Mouse (Mus musculus): ENCODE measurements around the gene Rps2.

Rps2 gene

DNA sequence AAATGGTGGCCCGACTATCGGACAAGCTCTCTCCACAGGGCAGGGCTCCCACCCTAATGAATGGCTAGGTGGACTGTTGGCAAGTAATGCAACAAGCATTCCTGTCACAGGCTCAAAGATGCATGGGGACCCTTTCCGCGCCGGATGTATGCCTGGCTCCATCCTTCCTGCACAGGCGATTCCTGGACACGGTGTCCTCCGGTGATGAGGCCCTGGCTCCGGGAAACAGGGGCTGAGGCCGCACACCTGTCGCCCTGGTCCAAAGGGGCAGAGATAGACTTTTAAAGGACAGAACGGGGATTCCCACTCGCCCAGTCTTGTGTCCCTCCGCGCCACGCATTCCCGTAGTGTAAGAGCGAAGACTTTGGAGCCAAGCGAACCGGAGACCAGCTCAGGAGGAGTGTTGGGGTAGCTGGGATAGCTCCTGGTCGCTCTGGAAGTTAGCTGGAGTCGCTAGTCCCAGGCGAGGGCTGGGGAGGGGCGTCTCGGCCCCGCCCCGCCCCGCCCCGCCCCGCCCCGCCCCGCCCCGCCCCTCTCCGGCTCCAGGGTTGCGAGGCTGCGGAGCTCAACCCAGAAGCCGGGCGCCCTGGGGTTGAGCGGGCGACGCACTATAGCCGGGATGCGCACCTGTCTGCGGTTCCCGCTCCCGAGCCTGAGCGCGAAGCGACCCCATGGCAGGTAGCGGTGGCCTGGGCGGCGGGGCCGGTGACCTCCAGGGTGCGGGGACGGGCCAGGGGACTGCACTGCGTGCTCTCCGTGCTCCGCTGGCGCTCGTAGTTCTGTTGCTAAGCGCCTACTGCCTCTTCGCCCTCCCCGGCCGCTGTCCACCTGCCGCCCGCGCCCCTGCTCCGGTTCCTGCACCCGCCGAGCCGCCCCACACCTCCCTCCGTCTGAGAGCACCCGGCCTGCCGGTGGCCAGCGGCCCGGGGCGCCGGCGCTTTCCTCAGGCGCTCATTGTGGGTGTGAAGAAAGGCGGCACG lies 34.8 kb downstream of the Rps2 start, which contains the start of gene Hs3st6:
Hs3st6 (plus strand) TSS at position 574 of the 980 bp plus-strand sequence.
- Histone ChIP-seq H3K27me3 (ENCODE audit: control insufficient read depth, insufficient read depth, low read length, poor library complexity, severe bottlenecking) (no peaks in the 10 kb centered on the region; the same call in 1 of the 2 replicates), H3K36me3 (ENCODE audit: control insufficient read depth, insufficient read depth, low read length, poor library complexity, severe bottlenecking) (no peaks in the 10 kb centered on the region)
- peak; percentile 31 for DNase-seq (ENCODE audit: low read depth, low spot score)

- DNase-seq (ENCODE audit: low read depth, low spot score): no peak
- Histone ChIP-seq H3K27me3 (ENCODE audit: control insufficient read depth, insufficient read depth, low read length, poor library complexity, severe bottlenecking) (no peaks in the 10 kb centered on the region; the same call in 1 of the 2 replicates), H3K36me3 (ENCODE audit: control insufficient read depth, insufficient read depth, low read length, poor library complexity, severe bottlenecking) (no peaks in the 10 kb centered on the region)
These were observed 39.5 kb downstream of the Rps2 start for GRCm38 (mm10) chr17:24757394-24757793.

GRCm38 (mm10) chr17:24761121-24761520 lies 43.2 kb downstream of the Rps2 start:
- Histone ChIP-seq H3K36me3 (ENCODE audit: control insufficient read depth, insufficient read depth, low read length, poor library complexity, severe bottlenecking) (no peaks in the 10 kb centered on the region), H3K27me3 (ENCODE audit: control insufficient read depth, insufficient read depth, low read length, poor library complexity, severe bottlenecking) (no peaks in the 10 kb centered on the region)
- DNase-seq (ENCODE audit: low read depth, low spot score): no peak

DNA sequence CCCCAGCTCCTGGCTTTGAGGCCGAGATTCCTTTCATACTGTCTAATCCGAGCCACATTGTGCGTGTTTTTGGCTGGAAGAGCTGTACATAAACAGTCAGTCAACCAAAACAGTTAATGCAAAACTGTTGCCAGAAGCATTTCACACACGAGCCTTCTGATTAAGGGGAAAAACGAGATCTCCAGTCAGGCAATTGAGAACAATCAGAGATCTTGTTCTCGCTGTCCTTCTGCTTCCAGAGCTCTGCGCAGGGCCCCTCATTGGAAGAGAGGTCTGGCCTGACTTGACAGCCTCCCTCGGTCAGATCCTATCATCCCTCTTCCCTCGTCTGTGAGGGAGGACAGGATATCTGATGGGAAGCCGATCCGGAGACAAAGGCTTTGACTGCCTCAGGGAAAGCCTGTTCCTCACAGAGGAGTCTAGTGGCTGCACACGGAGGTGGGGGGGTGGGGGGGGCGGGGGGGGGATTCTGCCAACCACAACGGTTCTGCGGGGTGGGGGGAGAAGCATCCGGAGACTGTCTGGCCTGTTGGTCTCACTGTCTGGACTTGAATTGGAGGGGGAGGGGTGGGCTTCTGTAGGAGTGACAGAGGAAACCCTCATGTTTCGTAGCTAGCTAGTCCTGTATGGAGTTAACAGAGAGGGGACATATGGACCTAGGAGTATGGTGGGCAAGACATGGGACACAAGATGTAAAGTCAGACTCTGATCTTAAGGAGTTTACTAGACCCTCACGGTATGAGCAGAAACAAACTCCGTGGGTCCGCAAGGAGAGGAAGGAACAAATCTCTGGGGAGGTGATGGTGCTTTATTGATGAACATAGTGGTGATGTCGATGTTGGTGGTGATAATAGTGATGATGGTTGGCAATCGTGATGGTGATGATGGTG lies 47.3 kb downstream of the Rps2 start:
- DNase-seq (ENCODE audit: low read depth, low spot score): no peak

GRCm38 (mm10) chr17:24766266-24766875 lies 48.5 kb downstream of the Rps2 start:
- no peaks in the 10 kb centered on the region for H3K36me3 ChIP-seq (ENCODE audit: control insufficient read depth, insufficient read depth, low read length, poor library complexity, severe bottlenecking)
- no peak for DNase-seq (ENCODE audit: low read depth, low spot score)
- no peaks in the 10 kb centered on the region for H3K27me3 ChIP-seq (ENCODE audit: control insufficient read depth, insufficient read depth, low read length, poor library complexity, severe bottlenecking)

More for the DNA sequence above, 47.3 kb downstream of the Rps2 start:
- no peaks in the 10 kb centered on the region for H3K27me3 ChIP-seq (ENCODE audit: control insufficient read depth, insufficient read depth, low read length, poor library complexity, severe bottlenecking)
- no peaks in the 10 kb centered on the region for H3K36me3 ChIP-seq (ENCODE audit: control insufficient read depth, insufficient read depth, low read length, poor library complexity, severe bottlenecking)

DNA sequence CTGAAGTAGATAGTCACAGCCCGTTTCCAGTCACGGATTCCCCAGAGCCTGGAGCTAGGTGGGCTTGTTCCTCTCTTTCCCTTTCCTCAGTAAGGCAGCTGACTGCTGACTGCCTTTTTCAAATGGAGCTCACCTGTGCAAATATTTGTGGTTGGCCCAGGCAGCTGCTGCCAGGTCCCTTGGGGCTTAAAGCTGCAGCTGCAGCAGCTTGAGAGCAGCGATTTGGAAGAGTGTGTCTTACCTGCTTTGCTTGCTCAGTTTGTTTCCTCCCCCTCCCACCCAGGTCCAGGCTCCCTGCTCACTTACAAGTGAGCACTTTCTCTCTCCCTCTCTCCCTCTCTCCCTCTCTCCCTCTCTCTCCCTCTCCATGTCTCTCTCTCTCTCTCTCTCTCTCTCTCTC lies 51.2 kb downstream of the Rps2 start:
- peak; percentile 37 for DNase-seq (ENCODE audit: low read depth, low spot score)

More for the DNA sequence above, 51.2 kb downstream of the Rps2 start:
- Histone ChIP-seq H3K36me3 (ENCODE audit: control insufficient read depth, insufficient read depth, low read length, poor library complexity, severe bottlenecking) (no peaks in the 10 kb centered on the region), H3K27me3 (ENCODE audit: control insufficient read depth, insufficient read depth, low read length, poor library complexity, severe bottlenecking) (no peaks in the 10 kb centered on the region)

Data from splenic B cell, adult 2 months (primary cell).